Mouse (Mus musculus): Measurements from ENCODE around the gene Fyb.

The Fyb gene

DNA sequence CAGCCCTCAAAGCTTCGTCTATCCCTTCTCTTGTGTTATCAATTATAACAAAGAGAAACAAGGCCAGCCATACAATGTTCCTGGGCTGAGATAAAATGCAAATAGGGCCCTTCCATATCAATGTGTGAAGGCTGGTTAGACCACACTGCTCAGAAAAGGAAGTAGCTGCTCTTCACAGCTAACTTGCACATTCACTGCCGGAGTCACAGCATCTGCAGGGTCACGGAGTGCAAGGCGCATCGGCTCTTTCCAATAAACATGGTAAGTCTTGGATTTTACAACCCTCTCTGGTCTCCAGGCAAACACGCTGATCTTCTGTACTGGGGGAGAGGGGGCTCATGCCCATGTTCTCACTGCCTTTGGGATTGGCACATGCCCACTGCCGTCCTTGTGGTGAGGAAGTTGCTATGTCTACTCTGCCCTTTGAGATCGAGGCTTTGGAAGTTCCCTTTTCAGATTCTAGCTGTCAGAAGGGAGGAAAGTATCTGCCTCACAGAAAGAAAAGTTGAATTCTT lies at the start of gene Fyb:
Gene Fyb (plus strand): TSS at position 201 of the 515 bp plus-strand sequence.
- no peak for DNase-seq (ENCODE audit: extremely low spot score, low read depth, low spot score)

DNA sequence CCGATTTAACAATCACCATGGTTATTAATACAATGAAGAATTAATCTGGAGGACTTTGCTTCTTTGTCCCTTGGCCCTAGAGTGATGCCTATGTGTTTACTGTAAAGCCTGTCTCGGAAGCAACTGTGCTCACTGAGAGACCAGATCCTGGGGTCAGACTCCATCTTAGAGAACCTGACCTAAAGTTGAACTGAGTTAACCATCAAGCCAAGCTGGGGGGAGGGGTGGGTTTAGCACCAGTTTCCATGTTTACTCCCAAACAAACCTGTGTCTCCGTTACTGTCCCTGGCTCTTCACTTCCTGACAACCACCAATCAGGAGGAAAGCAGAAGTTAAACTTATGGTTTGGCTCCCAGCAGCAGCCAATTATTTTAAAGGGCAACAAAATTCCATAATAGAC lies 39.1 kb upstream of the Fyb start:
- DNase-seq (ENCODE audit: extremely low spot score, low read depth, low spot score) = no peak

DNA sequence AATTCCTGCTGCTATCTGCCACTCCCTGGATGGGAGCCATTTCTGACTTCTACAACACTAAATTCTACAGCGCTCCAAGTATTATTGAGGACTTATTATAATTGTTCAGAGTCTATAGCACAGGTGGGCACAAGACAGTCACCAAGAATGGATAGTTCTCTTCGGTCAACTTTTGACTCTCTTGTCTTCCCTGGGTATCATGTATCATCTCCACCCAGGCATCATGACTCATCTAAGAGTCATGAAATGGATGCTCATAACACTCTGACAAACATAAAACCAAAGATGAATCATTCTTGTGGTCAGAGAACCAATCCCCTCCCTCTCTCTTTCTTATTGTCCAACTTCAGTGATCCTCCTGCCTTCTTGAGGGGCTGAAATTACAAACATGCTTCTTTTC lies 30.3 kb upstream of the Fyb start:
- no peak for DNase-seq (ENCODE audit: extremely low spot score, low read depth, low spot score)

DNA sequence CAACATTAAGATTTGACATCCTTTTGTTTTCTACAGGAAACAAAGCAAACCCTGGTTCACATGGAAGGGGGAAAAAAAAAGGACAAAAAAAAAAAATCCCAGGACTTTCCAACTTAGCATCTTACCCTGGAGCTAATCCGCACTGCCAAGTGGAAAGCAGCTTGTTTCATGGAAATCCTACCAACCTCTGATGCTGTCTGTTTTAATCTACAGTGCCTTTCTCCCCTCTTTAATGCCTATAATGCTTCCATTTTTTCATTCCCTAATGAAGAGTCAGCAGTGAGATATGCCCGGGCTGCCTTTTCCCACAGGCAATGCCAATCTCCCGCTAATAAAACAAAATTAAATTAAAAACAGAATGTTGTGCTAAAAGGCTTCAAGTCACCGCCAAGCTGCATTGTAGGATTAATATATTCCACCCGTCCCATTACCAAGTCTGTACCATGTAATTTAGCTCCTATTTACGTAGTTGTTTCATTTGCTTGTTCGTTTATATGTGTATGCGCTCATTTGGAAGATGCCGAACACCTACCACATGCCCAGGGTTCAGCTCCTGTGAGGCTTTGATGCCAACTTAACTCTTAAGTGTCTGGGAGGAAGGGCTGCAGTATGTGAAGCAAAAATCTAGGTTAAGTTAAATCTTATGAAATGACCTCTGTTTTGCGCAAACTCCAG lies 24.1 kb upstream of the Fyb start:
- no peak for DNase-seq (ENCODE audit: extremely low spot score, low read depth, low spot score)

DNA sequence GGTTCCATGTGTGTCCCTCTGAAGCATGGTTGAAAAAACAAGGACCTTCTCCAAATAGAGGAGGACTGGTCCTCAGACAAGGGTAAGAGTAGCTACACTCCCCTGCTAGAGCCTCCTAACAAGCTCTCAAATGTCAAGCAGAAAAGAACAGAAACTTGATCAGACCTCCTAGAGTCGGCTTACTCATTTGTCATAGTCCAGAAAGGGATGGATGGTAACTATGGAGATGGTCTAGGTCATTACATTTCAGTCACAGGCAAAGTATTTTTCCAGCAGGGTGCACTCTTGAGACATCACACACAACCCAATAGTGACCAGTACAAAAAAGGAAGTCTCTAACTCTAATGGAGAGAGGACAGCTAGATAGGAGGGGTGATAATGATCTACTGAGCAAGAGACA lies 21.9 kb upstream of the Fyb start:
- DNase-seq (ENCODE audit: extremely low spot score, low read depth, low spot score) = no peak

DNA sequence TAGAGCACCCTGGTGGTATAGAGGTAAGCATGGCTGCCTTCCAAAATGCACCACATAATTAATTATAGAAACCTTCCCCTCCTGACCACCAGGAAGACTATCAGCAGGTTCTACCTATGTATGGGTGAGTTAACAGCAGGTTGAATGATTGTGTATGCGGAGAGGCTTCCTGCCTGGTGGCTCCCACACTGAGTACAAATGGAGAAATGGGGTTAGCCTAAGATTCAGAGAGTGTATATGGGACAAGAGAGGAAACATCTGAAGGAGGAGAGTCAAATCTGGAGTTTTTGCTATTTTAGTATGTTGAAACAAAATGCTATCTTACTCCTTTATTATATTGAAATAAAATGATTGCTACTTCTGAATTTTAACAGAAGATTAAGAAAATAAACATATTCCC lies 5.1 kb upstream of the Fyb start:
- no peak for DNase-seq (ENCODE audit: extremely low spot score, low read depth, low spot score)

DNA sequence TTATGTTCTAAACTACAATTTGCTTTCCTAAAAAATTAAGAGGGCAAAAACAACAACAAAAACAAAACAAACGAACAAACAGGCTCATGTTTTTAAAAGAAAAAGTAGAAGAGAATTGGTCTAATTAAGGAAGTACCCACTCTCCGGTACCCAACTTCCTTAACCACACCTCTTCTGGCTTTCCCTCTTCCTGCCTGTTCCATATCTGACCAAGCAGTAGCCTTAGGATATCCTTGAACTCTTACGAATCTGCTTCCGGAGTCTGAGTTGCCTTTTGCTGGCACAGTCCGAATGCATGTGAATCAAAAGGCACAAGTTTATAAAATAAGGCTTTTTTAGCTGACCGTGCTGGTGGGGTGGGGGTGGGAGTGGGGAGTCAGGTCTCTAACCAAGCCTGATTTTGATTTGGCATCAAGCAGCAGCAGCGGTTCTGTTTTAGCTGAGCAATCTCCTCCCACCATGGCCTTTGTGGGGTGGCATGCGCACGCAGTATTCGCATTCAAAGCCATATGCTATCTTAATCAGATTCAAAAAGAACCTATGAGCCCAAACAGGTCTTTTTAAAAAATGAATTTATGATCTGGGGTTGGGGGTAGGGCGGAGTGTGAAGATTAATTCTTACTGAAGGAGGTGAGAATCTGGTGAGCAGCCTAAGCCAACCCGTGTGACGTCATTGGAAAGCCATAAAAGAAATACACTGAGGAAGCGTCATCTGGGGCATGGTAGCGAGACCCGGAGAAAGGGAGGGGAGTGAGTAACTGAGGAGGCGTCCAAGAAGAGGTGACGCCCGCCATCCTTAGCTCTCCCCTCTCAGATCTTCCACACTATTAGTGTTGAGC lies 3.0 kb upstream of the Fyb start:
- no peak for DNase-seq (ENCODE audit: extremely low spot score, low read depth, low spot score)

DNA sequence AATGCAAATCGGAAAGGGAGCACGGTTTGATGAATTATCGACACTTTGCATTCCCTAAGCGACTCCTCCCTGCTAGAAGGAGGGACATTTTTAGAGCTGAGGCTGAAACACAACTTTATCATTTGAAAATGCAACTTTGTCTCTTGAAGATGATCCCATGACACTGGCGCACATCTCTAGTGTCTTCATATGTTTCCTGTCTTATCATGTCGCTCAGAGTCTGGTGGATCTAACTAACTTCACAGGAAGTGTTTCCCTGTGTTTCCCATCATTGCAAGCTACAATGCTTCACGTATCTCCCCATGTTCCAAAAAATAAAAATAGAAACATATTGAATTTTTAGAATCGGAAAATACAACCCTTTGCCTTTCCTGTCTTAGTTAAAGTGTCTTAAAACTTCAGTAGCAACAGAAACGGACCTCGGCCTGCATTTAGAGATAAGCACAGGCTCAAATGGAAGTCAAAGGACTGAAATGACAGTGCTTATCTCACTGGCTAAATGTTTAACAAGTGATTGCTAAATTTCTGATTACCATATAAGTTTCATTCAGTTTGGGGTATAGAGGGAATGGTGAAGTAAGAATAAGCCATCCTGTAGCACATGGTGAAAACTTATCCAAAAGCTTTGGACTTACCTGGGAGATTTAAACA lies 2.0 kb upstream of the Fyb start:
- DNase-seq (ENCODE audit: extremely low spot score, low read depth, low spot score) = no peak

DNA sequence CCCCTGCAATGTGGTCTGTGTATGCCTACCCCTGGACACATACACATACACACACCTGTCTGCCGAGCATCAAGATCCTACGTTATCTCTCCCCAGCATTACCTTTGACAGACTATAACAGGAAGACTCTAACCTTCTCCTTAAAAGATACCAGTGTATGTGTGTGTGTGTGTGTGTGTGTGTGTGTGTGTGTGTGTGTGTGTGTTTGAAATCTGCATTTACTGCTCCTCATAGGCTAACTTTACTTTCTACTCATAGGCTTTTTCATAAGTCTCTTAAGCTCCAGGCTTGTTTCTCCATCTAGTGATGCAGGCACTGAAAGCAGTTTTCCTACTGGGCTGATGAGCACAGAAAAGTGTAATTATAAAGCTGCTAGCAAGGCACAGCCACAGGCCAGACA lies 2.1 kb downstream of the Fyb start:
- DNase-seq (ENCODE audit: extremely low spot score, low read depth, low spot score) = no peak

DNA sequence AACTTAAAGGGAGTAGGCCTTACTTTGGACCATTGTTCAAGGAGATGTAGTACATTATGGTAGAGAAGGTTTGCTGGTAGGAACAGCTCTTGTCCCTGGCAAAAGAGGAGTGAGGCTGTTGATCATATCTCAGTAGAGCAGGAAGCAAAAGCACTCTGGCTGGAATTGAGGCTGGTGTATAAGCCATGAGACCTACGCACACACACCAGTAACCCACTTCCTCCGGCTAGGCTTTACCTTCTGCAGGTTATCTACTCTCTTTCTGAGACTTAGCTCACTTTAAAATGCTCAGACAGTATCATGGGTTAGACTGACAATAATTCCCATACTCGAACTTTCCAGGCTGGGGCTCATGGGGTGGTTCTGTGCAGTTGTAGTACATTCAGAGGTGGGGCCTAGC lies 2.7 kb downstream of the Fyb start:
- DNase-seq (ENCODE audit: extremely low spot score, low read depth, low spot score) = no peak

DNA sequence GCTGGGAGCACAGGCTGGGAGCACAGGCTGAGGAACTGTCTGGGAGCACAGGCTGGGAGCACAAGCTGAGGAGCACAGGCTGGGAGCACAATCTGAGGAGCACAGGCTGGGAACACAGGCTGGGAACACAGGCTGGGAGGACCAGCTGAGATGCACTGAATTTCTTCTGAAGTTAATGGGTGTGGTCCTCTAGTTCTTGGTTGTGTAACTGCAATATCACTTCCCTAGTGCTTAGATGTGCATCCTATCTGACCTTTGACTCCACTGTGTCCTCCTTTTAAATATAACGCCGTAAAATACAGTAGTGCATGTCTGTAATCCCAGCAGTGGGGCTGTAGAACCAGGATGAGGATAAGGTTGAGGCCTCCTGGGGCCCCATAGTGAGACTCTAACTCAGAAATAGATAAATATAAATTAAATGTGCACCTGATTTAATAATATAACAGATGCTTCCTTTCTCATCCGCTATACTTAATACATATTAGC lies 11.2 kb downstream of the Fyb start:
- no peak for DNase-seq (ENCODE audit: extremely low spot score, low read depth, low spot score)

DNA sequence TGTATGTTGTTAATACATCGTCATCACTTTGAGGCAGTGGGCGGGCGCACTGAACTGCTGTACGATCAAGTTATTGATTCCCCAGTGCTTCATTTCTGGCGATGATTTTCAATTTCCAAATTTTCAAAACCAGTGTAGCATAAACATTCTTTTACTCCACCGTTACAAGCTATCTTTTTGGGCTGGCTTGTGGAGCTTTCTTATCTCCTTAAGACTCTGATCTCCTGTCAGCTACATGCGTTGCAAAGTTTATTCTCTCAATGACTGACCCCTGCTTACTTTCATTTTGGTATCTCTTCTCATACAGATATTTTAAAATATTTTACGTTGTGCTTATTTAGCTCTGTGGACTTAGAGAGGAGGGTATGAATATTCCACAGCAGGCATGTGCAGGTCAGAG lies 11.9 kb downstream of the Fyb start:
- no peak for DNase-seq (ENCODE audit: extremely low spot score, low read depth, low spot score)

DNA sequence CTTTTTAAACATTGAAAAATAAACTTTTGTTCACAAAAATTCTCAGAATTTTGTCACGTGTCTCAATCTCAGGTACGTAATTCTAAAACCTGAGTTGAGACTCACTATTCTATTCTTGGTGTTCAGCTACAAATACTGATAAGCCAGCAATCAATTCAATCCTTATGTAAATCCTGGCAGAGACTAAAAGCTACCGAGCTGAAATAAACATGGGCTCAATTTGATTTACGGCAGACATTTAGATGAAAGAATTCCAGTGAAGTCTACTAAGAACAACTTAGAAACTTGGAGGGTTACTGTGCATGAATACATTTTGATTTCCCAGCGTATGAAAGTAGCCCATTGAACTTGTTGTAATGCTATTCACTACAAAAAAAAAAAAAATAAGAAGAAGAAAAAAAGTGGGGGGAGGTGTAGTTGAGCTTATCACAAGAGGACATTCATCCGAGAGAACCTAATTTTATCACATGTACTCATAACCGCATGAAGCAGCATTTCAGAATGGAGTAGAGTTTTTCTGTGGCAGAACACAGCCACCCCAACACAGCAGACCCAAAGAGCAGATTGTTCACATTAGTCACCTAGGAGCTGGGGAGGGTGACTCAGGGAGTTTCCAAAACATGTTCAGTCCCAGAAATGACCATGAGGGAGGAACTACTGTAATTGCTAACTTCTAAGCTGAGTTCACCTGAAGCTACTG lies 17.1 kb downstream of the Fyb start:
- DNase-seq (ENCODE audit: extremely low spot score, low read depth, low spot score) = no peak

DNA sequence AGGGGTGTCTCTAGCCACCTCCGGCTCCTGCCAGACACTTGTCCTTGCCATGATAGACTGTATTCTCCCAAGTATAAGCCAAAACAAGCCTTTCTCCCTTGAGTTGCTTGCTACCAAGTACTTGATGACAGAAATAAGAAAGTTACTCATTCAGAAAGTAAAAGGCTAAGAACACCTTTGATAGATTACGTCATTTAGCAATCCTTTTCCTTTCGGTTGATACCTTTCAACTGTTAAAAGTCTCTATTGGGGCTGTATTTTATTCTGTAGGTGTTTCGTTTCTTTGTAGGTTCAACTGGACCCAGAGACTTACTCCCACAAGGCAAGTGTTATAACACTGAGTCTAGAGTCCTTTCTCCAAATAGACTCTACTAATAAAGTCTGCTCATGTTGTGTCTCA lies 26.3 kb downstream of the Fyb start:
- no peak for DNase-seq (ENCODE audit: extremely low spot score, low read depth, low spot score)

DNA sequence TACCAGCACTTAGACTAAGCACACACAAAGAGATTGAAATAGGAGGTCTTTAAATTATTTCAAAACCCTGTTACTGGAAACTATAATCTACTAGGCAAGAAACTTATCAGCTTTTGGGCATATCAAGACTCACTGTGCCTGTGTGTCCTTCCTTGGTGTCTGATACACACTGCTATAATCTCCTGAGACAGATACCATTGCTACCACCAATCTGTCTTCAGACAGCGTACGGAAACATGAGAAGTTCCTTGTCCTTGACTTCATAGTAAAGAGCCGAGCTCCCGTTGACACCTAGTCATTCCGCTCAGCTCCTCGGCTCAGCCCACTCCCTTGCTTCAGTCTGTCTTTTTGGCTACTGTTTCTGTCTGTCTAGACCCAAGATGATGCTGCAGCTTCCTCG lies 29.2 kb downstream of the Fyb start:
- no peak for DNase-seq (ENCODE audit: extremely low spot score, low read depth, low spot score)

DNA sequence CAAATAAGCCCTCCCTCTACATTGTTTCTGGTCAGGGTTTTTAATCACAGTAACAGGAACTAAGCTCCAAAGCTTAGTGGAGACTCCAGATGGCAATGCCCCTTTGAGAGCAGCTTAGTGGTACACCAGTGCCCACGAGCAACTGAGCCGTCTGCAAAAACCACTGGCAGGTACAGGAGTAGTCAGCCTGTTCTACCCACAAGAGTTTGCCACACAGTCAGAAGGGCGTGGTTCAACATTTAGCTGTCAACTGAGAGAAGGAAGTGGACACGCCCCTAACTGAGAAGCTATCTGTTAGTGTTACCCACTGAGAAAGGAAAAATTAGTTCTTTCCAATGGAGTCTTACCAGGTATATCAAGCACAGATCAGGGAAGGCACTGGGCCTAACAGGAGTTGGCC lies 32.1 kb downstream of the Fyb start:
- DNase-seq (ENCODE audit: extremely low spot score, low read depth, low spot score) = no peak

DNA sequence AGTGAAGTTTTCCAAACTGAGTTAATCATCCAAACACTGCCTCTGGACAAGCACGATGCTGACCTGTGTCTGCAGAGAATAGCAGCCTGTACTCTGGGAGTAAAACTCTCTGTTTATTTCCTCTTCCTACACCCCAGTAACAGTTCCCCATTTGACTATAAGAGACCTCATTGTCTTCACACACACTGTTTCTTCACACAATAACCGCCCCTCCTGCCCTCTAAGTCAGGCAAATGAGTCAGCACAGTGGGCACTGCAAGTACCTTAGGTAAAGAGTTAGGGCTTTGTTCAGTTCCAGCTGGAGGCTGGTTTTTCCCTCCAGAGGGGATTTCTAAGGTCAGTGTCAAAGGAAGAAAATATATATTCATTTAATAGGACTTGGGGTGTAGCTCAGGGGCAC lies 32.9 kb downstream of the Fyb start:
- no peak for DNase-seq (ENCODE audit: extremely low spot score, low read depth, low spot score)

DNA sequence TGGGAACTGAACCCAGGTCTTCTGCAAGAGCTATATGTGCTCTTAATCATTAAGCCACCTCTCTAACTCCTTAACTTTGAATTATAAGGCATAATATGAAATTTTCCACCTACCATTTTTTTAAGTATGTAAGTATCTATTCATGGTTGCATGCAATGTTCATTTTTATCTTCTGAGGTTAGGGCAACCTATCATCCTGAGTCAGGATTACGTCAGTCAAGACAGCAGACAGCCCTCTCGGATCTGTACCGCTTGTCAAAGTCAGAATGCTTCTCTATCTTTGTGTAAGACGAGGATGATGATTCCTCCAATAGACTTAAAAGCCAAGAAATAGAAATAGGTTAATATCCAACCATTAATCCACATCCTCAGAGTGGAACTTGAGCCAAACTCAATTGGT lies 33.6 kb downstream of the Fyb start:
- DNase-seq (ENCODE audit: extremely low spot score, low read depth, low spot score) = no peak

DNA sequence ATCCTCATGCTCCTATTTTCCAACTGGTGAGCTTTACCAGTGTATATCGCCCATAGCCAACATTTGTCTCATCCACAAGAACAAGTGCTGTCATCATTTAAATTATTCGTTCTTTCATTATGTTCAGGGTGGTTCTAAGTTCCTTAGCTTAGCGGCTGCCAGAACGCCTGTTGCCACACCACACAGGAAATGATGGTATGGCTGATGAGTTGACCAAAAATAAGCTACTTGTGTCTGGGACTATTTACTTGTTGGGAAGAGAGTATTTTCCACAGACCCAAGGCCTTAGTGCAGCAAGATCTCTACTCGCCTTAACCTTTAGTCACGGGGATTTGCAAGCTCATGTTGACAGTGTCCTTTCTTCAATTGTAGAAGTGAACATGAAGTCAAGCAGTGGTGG lies 34.3 kb downstream of the Fyb start:
- no peak for DNase-seq (ENCODE audit: extremely low spot score, low read depth, low spot score)

DNA sequence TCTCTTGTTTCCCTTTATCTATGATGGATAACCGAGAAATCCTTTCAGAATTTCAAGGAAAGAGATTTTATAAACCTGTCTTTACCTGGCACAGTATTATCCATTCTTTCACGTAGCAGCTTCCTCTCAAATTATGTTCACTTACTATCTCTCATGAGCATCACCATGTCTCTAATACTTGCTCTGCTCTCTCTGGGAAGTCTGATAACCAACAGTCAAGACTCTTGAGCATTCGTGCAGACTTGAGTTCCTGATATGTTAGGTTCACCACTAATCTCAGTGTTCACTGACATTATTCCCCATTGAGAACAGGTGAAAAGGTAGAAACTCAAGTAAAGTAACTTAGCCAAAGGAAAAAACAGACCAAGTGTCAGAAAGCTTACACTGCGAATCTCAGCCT lies 34.9 kb downstream of the Fyb start:
- no peak for DNase-seq (ENCODE audit: extremely low spot score, low read depth, low spot score)

DNA sequence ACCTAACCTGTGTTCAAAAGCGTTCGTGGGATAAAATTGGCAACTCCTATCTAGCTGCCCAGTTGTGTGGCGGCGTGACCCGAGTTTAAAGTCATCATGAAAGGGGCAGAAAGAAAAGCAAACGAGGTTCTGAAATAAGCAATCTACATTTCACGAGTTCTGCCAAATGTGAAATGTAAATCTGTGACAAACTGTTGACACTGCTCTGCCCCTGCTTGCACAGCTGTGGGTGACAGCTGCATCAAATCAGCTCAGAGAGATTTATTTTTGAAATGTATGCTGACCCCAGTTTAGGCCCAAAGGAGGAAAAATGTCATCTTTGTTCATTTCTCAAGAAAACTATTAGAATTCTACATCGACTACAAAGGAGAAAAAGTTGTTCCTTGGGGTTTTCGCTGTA lies 36.5 kb downstream of the Fyb start:
- DNase-seq (ENCODE audit: extremely low spot score, low read depth, low spot score) = no peak
